Mouse (Mus musculus): ENCODE measurements around the gene Arel1. TPM values are rescaled to one million over a fixed set of nuclear protein-coding genes. Genes with fewer than 3 reads are reported as not detected.

The Arel1 gene
- polyA plus RNA-seq, 1 experiment, result 28.6 TPM

DNA sequence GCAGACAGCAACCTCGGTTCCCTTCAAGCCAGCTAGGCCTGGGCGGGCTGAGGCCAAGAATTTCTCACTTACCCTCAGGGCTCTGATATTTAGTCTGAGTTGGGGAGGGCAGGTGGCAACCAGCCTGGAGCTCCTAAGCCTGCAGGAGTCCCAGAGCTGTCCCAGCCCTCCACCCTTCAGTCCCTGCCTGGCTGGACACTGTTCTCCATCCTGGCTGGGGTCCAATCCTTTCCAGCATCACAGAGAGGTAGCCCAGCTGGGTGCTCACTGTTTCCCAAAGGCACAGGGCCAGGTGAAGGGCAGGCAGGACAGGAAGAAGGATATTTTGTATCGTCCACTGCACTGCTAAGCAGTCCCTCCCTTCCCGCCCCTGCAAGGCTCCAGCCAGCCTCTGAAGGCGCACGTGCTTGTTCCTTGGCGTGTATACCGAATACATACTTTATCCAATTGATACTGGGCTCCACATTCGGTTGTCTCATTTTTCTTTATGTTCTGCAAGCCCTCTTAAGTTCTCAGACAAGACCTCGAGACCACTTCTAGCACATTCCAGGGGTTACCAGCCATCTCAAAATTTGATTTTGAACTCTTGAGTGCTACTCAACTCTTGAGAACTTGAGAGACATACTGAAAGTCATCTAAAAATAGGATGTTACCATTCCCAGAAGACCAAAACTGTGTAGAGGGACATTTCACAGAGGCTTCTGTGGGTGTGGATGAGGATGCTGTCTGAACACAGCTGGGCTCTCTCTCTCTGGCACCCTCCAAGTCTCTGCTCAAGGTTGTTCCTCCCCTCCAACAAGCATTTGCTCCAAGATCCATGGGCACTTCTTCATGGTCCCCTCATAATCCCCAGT is 62.8 kb downstream of the Arel1 start:
- Histone ChIP-seq H3K4me1 (ENCODE audit: control insufficient read depth, insufficient read depth, low read length) (no peaks in the 10 kb centered on the region), H3K27ac (ENCODE audit: control insufficient read depth, insufficient read depth, low read depth, low read length, poor library complexity) (no peak overlapping the region), H3K4me3 (replicated peaks; ENCODE audit: control insufficient read depth, low read depth, low read length) (no peak overlapping the region)
- 79% methylated on average over 10 of the region's 10 CpGs for WGBS
- TF ChIP-seq POLR2A (IDR thresholded peaks at IDR 0.05; ENCODE audit: borderline replicate concordance, control insufficient read depth, low read depth, low read length), result no peak
- no peak for TF ChIP-seq CTCF (IDR thresholded peaks at IDR 0.05; ENCODE audit: control insufficient read depth, insufficient read depth, low read length)

DNA sequence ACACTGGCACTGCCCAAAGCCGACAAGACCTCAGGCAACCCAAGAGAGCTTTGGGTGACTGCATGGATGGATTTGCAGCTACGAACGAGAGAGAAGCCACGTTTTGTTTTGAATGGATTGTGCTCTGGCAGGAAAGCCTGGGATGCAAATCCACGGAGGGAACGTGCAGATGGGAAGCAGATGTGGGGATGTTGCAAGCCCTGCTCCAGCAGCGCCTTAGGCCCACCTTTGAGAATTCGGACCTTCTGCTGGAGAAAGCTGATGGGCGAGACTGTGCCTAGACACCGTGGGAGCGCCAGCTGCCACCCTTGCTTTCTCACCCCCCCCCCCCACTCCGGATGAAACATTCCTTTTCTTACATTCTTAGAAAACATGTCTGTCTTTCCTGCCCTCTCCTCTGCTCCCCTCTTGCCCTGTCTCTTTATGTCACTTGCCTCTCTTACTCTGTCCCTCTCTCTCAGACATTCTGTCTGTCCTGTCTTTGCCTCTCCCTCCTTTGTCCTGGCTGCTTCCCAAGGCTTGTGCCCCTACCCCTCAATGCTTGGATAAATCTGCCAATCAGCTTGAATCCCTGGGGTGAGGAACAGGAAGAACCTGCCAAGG is 63.6 kb downstream of the Arel1 start:
- TF ChIP-seq CTCF (IDR thresholded peaks at IDR 0.05; ENCODE audit: control insufficient read depth, insufficient read depth, low read length) (no peak), POLR2A (IDR thresholded peaks at IDR 0.05; ENCODE audit: borderline replicate concordance, control insufficient read depth, low read depth, low read length) (no peak)
- H3K27ac ChIP-seq (ENCODE audit: control insufficient read depth, insufficient read depth, low read depth, low read length, poor library complexity), result no peak overlapping the region
- WGBS, result 79% methylated on average over 12 of the region's 12 CpGs

DNA sequence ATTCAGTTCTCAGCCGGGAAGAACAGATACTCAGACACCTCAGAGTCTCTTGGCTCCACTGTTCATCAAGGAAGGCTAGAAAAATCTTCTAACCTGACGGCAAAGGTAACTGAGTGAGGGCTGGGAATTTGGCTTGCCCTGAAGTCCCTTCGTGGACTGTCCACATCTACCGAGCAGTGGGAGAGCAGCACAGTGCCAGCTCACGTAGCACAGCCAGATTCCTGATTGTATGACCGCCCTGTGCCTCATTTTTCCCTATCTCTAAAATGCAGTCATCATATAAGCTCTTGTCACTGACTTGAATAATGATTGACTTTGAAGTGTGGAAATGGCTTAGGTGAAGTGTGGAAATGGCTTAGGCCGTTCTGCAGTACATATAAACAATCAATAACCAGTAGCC is 66.3 kb downstream of the Arel1 start:
- 75% methylated on average over 7 of the region's 7 CpGs for WGBS
- TF ChIP-seq POLR2A (IDR thresholded peaks at IDR 0.05; ENCODE audit: borderline replicate concordance, control insufficient read depth, low read depth, low read length) (no peak), CTCF (IDR thresholded peaks at IDR 0.05; ENCODE audit: control insufficient read depth, insufficient read depth, low read length) (no peak)

More for the DNA sequence above, 63.6 kb downstream of the Arel1 start:
- H3K4me1 ChIP-seq (ENCODE audit: control insufficient read depth, insufficient read depth, low read length), result no peaks in the 10 kb centered on the region
- no peak overlapping the region for H3K4me3 ChIP-seq (replicated peaks; ENCODE audit: control insufficient read depth, low read depth, low read length)

DNA sequence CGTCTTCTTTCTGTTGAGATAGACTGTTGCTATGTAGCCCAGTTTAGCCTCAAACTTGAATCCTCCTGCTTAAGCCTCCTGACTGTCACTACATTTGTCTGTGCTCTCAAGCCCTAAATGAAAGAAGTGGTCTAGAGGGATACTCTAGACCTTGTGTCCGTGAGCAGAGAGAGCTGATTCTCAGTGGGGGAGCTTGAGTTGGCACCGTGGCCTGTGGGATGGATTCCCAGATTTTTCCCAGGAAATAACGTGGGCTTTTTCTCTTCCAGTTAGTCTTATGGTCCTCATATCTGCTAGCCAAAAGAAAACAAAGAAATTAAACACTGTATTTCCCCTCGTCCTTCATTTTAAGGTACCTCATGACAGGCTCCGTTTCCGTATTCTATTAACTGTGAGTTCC is 70.4 kb downstream of the Arel1 start:
- 79% methylated on average over 7 of the region's 7 CpGs for WGBS
- TF ChIP-seq CTCF (IDR thresholded peaks at IDR 0.05; ENCODE audit: control insufficient read depth, insufficient read depth, low read length), result no peak
- TF ChIP-seq POLR2A (IDR thresholded peaks at IDR 0.05; ENCODE audit: borderline replicate concordance, control insufficient read depth, low read depth, low read length), result no peak
- H3K4me1 ChIP-seq (ENCODE audit: control insufficient read depth, insufficient read depth, low read length), result no peaks in the 10 kb centered on the region
- H3K27ac ChIP-seq (ENCODE audit: control insufficient read depth, insufficient read depth, low read depth, low read length, poor library complexity), result no peak overlapping the region
- H3K4me3 ChIP-seq (replicated peaks; ENCODE audit: control insufficient read depth, low read depth, low read length), result no peak overlapping the region

More for the DNA sequence above, 66.3 kb downstream of the Arel1 start:
- Histone ChIP-seq H3K27ac (ENCODE audit: control insufficient read depth, insufficient read depth, low read depth, low read length, poor library complexity) (no peak overlapping the region), H3K4me1 (ENCODE audit: control insufficient read depth, insufficient read depth, low read length) (no peaks in the 10 kb centered on the region), H3K4me3 (replicated peaks; ENCODE audit: control insufficient read depth, low read depth, low read length) (no peak overlapping the region)

DNA sequence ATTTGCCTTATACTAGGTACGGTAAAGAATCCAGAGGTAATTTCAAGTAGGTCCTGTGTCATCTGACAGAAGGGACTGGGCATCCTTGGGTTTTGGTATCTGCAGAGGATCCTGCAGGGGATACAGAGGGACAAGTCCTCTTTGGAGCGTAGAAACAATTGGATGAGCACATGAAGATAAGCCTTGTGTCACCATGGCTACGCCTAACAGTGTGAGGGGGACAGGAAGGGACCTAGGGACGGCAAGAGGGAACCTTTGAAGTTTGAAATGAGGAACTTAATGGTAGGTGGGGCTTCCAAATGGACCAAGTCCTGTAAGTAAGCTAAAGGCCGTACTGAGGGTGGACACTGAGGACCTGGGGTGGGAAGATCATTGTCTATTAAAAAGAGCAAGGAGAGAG is 73.4 kb downstream of the Arel1 start:
- WGBS, result 38% methylated on average over 5 of the region's 5 CpGs
- H3K27ac ChIP-seq (ENCODE audit: control insufficient read depth, insufficient read depth, low read depth, low read length, poor library complexity), result no peak overlapping the region
- H3K4me3 ChIP-seq (replicated peaks; ENCODE audit: control insufficient read depth, low read depth, low read length), result no peak overlapping the region
- H3K4me1 ChIP-seq (ENCODE audit: control insufficient read depth, insufficient read depth, low read length), result no peaks in the 10 kb centered on the region
- TF ChIP-seq POLR2A (IDR thresholded peaks at IDR 0.05; ENCODE audit: borderline replicate concordance, control insufficient read depth, low read depth, low read length) (no peak), CTCF (IDR thresholded peaks at IDR 0.05; ENCODE audit: control insufficient read depth, insufficient read depth, low read length) (no peak)

DNA sequence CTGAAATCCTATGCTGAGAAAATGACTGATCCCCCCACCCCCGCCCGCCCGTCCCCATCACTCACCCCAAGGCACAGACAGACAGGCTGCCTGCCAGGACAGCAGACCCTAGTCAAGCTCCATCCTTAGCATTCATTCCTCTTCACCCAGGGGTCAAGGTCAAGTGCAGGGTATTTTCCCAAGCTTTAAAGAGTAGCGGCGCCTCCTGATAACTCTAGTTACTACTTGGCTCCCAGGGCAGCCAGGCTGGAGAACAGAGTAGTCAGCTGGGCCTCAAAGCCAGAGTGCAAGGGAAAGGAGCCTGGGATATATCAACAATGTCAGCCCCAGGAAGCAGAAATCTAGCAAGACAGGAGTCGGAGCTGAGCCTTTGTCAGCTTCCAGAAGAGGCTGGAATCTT is 74.5 kb downstream of the Arel1 start:
- TF ChIP-seq POLR2A (IDR thresholded peaks at IDR 0.05; ENCODE audit: borderline replicate concordance, control insufficient read depth, low read depth, low read length) (no peak), CTCF (IDR thresholded peaks at IDR 0.05; ENCODE audit: control insufficient read depth, insufficient read depth, low read length) (no peak)
- Histone ChIP-seq H3K27ac (ENCODE audit: control insufficient read depth, insufficient read depth, low read depth, low read length, poor library complexity) (no peak overlapping the region), H3K4me1 (ENCODE audit: control insufficient read depth, insufficient read depth, low read length) (no peaks in the 10 kb centered on the region), H3K4me3 (replicated peaks; ENCODE audit: control insufficient read depth, low read depth, low read length) (no peak overlapping the region)
- 82% methylated on average over 6 of the region's 6 CpGs for WGBS

DNA sequence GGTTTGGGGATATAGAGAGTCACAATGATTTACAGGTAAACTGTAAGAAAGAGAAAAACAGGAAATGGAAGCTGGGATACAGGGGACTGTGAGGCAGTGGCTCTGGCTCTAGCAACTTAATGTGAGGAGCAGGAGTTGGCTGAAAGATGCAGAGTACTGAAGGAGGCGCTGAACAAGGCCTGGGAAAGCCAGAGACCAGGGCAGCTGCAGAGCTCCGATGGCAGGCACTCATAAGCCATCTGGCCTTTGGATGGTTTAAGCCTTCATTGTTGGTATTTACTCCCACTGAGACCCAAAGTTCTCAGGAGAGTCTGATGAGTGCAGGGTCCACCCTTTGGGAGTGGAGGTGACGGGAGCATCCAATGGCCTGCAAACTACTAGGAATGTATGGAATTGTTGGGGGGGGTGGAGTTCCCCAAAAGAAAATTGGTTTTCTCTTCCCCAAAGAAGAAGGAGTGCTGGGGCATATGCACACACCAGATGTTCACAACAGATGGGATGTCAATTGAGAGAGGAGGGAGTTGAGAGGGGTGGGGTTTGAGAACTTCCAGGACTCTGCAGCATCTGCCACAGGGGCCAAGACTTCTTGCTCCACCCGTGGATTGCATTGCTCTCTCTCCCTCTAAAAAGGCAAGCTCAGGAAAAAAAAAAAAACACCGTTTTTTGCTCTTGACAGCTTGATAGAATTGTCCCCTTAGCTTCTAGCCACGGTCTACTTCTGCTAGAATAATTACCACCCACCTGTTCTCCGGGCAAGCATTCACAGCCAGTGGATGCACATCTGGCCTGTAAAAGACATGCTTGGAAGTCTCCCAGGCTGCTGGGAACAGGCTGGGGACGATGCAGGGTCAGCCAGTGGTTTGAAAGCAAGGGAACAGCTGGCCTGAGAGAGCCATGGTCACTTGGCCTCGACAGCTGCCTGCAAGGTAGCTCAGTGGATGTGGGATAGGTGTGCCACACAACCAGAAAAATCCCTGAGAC is 76.8 kb downstream of the Arel1 start:
- no peak overlapping the region for H3K4me3 ChIP-seq (replicated peaks; ENCODE audit: control insufficient read depth, low read depth, low read length)
- WGBS, result 55% methylated on average over 9 of the region's 9 CpGs
- H3K27ac ChIP-seq (ENCODE audit: control insufficient read depth, insufficient read depth, low read depth, low read length, poor library complexity), result no peak overlapping the region
- no peak for TF ChIP-seq CTCF (IDR thresholded peaks at IDR 0.05; ENCODE audit: control insufficient read depth, insufficient read depth, low read length)
- TF ChIP-seq POLR2A (IDR thresholded peaks at IDR 0.05; ENCODE audit: borderline replicate concordance, control insufficient read depth, low read depth, low read length), result no peak
- no peaks in the 10 kb centered on the region for H3K4me1 ChIP-seq (ENCODE audit: control insufficient read depth, insufficient read depth, low read length)

DNA sequence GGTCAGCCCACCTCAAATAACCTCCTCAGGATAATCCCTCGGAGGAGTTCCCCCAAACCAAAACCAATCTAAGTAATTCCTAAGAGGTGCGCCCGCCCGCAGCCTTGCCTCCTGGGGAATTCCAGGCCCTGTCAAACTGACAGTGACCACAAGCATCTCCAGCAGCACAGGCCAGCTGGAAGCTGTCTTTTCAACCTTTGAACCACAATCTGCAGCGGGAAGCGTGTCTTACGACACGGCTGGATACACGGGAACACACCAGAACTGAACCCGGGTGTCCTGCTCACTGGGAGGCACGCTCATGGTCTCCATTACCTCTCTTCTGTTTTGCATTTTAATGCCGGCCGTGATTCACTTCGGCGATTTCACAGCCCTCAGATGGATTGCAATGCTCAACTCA is 80.4 kb downstream of the Arel1 start:
- Histone ChIP-seq H3K4me3 (replicated peaks; ENCODE audit: control insufficient read depth, low read depth, low read length) (no peak overlapping the region), H3K27ac (ENCODE audit: control insufficient read depth, insufficient read depth, low read depth, low read length, poor library complexity) (no peak overlapping the region), H3K4me1 (ENCODE audit: control insufficient read depth, insufficient read depth, low read length) (no peaks in the 10 kb centered on the region)
- 81% methylated on average over 15 of the region's 15 CpGs for WGBS
- TF ChIP-seq CTCF (IDR thresholded peaks at IDR 0.05; ENCODE audit: control insufficient read depth, insufficient read depth, low read length), result no peak
- TF ChIP-seq POLR2A (IDR thresholded peaks at IDR 0.05; ENCODE audit: borderline replicate concordance, control insufficient read depth, low read depth, low read length), result no peak

Measured in bone marrow, adult 2 months (tissue).